Mouse (Mus musculus) erythroblast, embryonic 14.5 days (primary cell): ENCODE measurements around the gene Gm10283. TPM values are rescaled to one million over a fixed set of nuclear protein-coding genes. Genes with fewer than 3 reads are reported as not detected.
"Not testable (repeated sequence)": the region's sequence is repeated elsewhere in the genome, so short reads cannot be mapped to it uniquely, and the experiment has no call there.

Source experiments
- H3K27me3 ChIP-seq: 2 replicates; pipeline ENCODE4 v1.6.1; 2012; ENCODE audit warnings: inconsistent platforms; ENCODE audit not compliant: control insufficient read depth
- H3K36me3 ChIP-seq: 2 replicates; pipeline ENCODE4 v1.6.1; 2012; ENCODE audit warnings: mild to moderate bottlenecking, inconsistent platforms; ENCODE audit not compliant: control insufficient read depth
- H3K4me1 ChIP-seq: 2 replicates; pipeline ENCODE4 v1.6.1; 2012; ENCODE audit warnings: inconsistent platforms; ENCODE audit not compliant: control insufficient read depth
- H3K4me3 ChIP-seq: replicated peaks from 2 replicates; pipeline ENCODE3; 2012; ENCODE audit warnings: moderate library complexity, mild to moderate bottlenecking, inconsistent platforms
- H3K9me3 ChIP-seq: 2 replicates; pipeline ENCODE4 v1.6.1; 2012; ENCODE audit warnings: low read length, inconsistent platforms, mixed read lengths; ENCODE audit not compliant: control insufficient read depth
- GATA1 ChIP-seq: IDR thresholded peaks from 2 replicates; pipeline ENCODE4 v1.6.1; 2012; ENCODE audit warnings: low read length, inconsistent platforms, mixed read lengths
- TAL1 ChIP-seq: IDR thresholded peaks from 3 replicates; pipeline ENCODE4 v1.6.1; 2012; ENCODE audit warnings: low read length, inconsistent platforms, mixed read lengths
- polyA plus RNA-seq: library from polyadenylated mRNA; stranded (reverse); fragments of >175 nt; gene quantifications from 2 replicates; pipeline ENCODE4 v1.2.3, GENCODE M21; 2012

Gene Gm10283
- not detected in 2 replicates for polyA plus RNA-seq

GRCm38 (mm10) chr8:60503098-60503497 is at the start of gene Gm10283:
Gene Gm10283 (minus strand): TSS chr8:60503198.
- H3K36me3 ChIP-seq: no peaks in the 10 kb centered on the region
- H3K27me3 ChIP-seq: no peaks in the 10 kb centered on the region
- no peaks in the 10 kb centered on the region for H3K9me3 ChIP-seq
- TF ChIP-seq GATA1: no peak
- no peak for TF ChIP-seq TAL1
- H3K4me3 ChIP-seq: no peak within 1 kb of the TSS
- peaks cover 3% of the 10 kb centered on the region; the same call in 1 of the 2 replicates for H3K4me1 ChIP-seq

- H3K4me1 ChIP-seq: no peaks in the 10 kb centered on the region
- no peak for TF ChIP-seq TAL1
- no peak for TF ChIP-seq GATA1
- no peak overlapping the region for H3K4me3 ChIP-seq
- H3K9me3 ChIP-seq: peaks cover 6% of the 10 kb centered on the region; the same call in 1 of the 2 replicates
- H3K36me3 ChIP-seq: no peaks in the 10 kb centered on the region
- no peaks in the 10 kb centered on the region for H3K27me3 ChIP-seq
Measured at GRCm38 (mm10) chr8:60534945-60535344, 31.9 kb upstream of the Gm10283 start.

GRCm38 (mm10) chr8:60518286-60518685 is 15.3 kb upstream of the Gm10283 start:
- H3K4me3 ChIP-seq: no peak overlapping the region
- H3K36me3 ChIP-seq: no peaks in the 10 kb centered on the region; the same call in 1 of the 2 replicates
- TF ChIP-seq GATA1 (no peak), TAL1 (no peak)
- H3K27me3 ChIP-seq: no peaks in the 10 kb centered on the region
- no peaks in the 10 kb centered on the region for H3K4me1 ChIP-seq
- H3K9me3 ChIP-seq: no peaks in the 10 kb centered on the region

DNA sequence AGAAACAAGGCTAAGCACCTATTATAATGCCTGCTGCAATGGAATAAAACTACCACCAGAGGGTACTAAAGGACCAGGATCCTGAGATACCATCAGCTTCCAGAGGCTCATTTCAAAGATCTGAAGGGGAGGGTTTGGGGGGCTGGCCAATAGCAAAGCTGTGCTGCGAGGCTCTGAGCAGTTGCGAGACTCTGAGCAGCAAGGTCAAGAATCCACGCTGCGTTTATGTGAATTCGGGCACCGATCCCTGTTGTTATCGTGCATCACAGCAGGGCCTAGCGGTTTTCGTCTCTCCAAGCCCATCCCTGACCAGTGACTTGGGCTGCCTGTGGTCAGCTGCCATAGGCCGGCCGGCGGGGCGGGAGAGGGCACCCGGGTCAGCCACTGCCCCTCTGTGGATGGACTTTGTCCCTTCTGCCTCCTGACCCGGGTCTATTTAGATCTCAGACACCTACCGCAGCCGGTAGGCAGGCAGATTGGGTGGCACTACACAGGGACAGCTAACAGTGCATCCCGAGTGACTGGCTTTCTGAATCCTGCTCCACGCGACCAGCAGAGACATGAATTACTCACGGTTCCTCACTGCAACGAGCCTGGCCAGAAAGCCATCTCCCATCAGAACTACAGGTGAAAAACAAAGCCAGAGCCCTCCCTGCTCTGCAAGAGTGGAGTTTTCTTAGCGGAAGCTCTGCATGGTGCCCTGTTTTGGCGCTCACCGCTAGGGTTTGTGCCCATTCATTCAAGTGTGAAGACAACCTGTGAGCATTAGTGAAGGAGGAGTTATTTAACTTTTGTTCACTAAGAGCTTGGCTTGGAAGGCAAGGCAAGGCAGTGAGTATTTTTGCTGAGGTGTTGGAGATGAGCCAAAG is 2.9 kb upstream of the Gm10283 start, which contains the start of gene Aadat:
Gene Aadat, plus strand, starts transcription at position 280 of the 869 bp plus-strand sequence.
- no peaks in the 10 kb centered on the region for H3K27me3 ChIP-seq
- no peaks in the 10 kb centered on the region for H3K36me3 ChIP-seq
- H3K4me3 ChIP-seq: peak within 1 kb of the TSS; percentile 25
- peaks cover 3% of the 10 kb centered on the region; the same call in 1 of the 2 replicates for H3K4me1 ChIP-seq
- 0 out of 2 replicates have a peak, but pooled peaks cover 3% of the 10 kb centered on the region for H3K9me3 ChIP-seq
- TF ChIP-seq TAL1 (no peak), GATA1 (no peak)

- not testable (repeated sequence) for H3K36me3 ChIP-seq, H3K4me3 ChIP-seq, H3K27me3 ChIP-seq, H3K4me1 ChIP-seq, H3K9me3 ChIP-seq
Measured at GRCm38 (mm10) chr8:60495046-60495445, 8.0 kb downstream of the Gm10283 start.

- no peaks in the 10 kb centered on the region for H3K27me3 ChIP-seq
- no peak overlapping the region for H3K4me3 ChIP-seq
- H3K36me3 ChIP-seq: no peaks in the 10 kb centered on the region
- peaks cover 8% of the 10 kb centered on the region for H3K9me3 ChIP-seq
- no peak for TF ChIP-seq GATA1
- no peak for TF ChIP-seq TAL1
- no peaks in the 10 kb centered on the region for H3K4me1 ChIP-seq
Measured at GRCm38 (mm10) chr8:60494606-60495005, 8.4 kb downstream of the Gm10283 start.

- Histone ChIP-seq H3K4me3 (no peak overlapping the region), H3K36me3 (no peaks in the 10 kb centered on the region), H3K27me3 (no peaks in the 10 kb centered on the region), H3K9me3 (peaks cover 8% of the 10 kb centered on the region), H3K4me1 (no peaks in the 10 kb centered on the region)
- no peak for TF ChIP-seq TAL1
- no peak for TF ChIP-seq GATA1
Measured at GRCm38 (mm10) chr8:60492471-60492870, 10.5 kb downstream of the Gm10283 start.

DNA sequence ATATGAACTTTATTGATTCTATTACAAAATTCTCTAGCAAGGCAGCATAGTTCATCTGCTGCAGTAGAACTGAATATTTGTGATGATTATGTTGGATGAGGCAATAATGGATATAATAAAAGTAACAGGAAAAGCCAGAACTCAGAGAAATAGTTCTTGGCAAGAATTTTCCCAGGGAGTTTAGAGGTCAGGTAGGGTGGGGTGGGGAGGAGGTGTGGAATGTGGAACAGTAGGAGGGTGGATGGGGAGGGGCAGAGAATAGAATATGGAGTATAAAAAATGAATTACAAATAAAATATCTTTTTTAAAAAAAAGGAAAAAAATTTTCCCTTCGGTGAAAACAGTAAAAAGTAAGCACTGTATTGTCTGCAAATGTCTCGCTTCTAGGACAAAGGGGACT is 11.1 kb downstream of the Gm10283 start:
- Histone ChIP-seq H3K4me1 (no peaks in the 10 kb centered on the region), H3K36me3 (no peaks in the 10 kb centered on the region), H3K9me3 (peaks cover 8% of the 10 kb centered on the region), H3K4me3 (no peak overlapping the region), H3K27me3 (no peaks in the 10 kb centered on the region)
- TF ChIP-seq TAL1 (no peak), GATA1 (no peak)

- Histone ChIP-seq H3K4me1 (no peaks in the 10 kb centered on the region), H3K9me3 (peaks cover 8% of the 10 kb centered on the region), H3K36me3 (no peaks in the 10 kb centered on the region), H3K27me3 (no peaks in the 10 kb centered on the region), H3K4me3 (no peak overlapping the region)
- TF ChIP-seq TAL1 (no peak), GATA1 (no peak)
Measured at GRCm38 (mm10) chr8:60490147-60490546, 12.9 kb downstream of the Gm10283 start.
